Mouse (Mus musculus): ENCODE measurements around the gene Gm3327. TPM values are rescaled to one million over a fixed set of nuclear protein-coding genes. Genes with fewer than 3 reads are reported as not detected.

Gm3327 gene
- polyA plus RNA-seq (2012; rRNA removed; ENCODE audit: low replicate concordance) = not detected in 2 replicates

DNA sequence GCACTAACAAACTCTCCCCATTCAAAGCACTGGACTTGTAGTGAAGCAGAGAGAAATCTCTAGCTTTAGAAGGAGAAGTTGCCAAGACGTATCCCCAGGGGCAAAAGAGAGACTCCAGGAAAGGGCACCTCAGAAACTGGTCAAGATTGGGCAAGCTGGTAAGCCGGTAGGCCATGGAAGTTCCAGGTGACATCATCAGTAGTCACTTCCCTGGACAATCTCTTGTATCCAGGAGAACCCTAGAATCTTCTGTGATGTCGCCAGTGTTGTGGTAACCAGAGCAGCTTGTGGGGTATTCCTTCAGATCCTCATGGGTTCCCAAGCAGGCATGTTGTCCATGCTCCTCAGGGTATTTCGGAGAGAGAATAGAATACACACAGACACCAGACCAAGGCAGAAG, at the start of gene Gm3327:
Gene Gm3327 (plus strand): TSS at position 301 of the 400 bp plus-strand sequence.

DNA sequence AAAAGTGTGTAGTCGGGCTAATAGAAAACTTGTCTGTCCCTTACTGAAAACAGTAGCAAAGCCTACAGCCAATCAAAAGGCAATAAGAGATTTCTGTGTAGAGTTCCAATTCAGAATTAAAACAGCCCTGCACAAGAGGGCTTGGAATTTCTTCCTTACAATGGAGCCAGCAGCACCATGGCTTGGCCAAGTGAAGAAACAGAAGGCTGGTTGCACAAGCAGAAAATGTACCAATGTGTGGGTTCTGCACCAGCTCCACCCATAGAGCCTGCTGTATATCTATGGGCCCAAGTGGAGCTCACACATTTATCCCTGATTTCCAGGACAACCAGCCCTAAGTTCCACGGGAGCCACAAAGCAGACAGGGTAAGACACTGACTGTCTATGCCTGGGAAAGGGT, 21.3 kb upstream of the Gm3327 start, which contains the start of gene Ear2:
Gene Ear2 (plus strand): TSS at position 301 of the 400 bp plus-strand sequence.

Other genes starting within 250 kb of the Gm3327 start
- not detected in 2 replicates for gene Ear1, start 248.3 kb upstream of the Gm3327 start, polyA plus RNA-seq (2012; rRNA removed; ENCODE audit: low replicate concordance)
- not detected in 2 replicates for gene Ear10, start 200.3 kb upstream of the Gm3327 start, polyA plus RNA-seq (2012; rRNA removed; ENCODE audit: low replicate concordance)
- 0.07 and 0.09 TPM in 2 replicates for gene Gm8113, start 198.5 kb upstream of the Gm3327 start, polyA plus RNA-seq (2012; rRNA removed; ENCODE audit: low replicate concordance)
- gene Ang5, start 166.8 kb upstream of the Gm3327 start, polyA plus RNA-seq (2012; rRNA removed; ENCODE audit: low replicate concordance) = not detected in 2 replicates
- gene Ang6, start 121.6 kb upstream of the Gm3327 start, polyA plus RNA-seq (2012; rRNA removed; ENCODE audit: low replicate concordance) = not detected in 2 replicates
- 0.17 and 2.5 TPM in 2 replicates for gene Ear2, start 21.2 kb upstream of the Gm3327 start, polyA plus RNA-seq (2012; rRNA removed; ENCODE audit: low replicate concordance)
- gene Gm8212, start 73.8 kb downstream of the Gm3327 start, polyA plus RNA-seq (2012; rRNA removed; ENCODE audit: low replicate concordance) = not detected in 2 replicates
- gene 4930503E14Rik, start 89.4 kb downstream of the Gm3327 start, polyA plus RNA-seq (2012; rRNA removed; ENCODE audit: low replicate concordance) = not detected in 2 replicates
- gene Gm8220, start 161.7 kb downstream of the Gm3327 start, polyA plus RNA-seq (2012; rRNA removed; ENCODE audit: low replicate concordance) = not detected in 2 replicates
- not detected in 2 replicates for gene Gm5930, start 214.7 kb downstream of the Gm3327 start, polyA plus RNA-seq (2012; rRNA removed; ENCODE audit: low replicate concordance)
- not detected in 2 replicates for gene Gm8229, start 241.5 kb downstream of the Gm3327 start, polyA plus RNA-seq (2012; rRNA removed; ENCODE audit: low replicate concordance)